Mouse (Mus musculus): ENCODE measurements around the gene Sumo2. TPM values are rescaled to one million over a fixed set of nuclear protein-coding genes. Genes with fewer than 3 reads are reported as not detected.

The Sumo2 gene
- polyA plus RNA-seq, 1 experiment from 2014 or later: 1,184 TPM

DNA sequence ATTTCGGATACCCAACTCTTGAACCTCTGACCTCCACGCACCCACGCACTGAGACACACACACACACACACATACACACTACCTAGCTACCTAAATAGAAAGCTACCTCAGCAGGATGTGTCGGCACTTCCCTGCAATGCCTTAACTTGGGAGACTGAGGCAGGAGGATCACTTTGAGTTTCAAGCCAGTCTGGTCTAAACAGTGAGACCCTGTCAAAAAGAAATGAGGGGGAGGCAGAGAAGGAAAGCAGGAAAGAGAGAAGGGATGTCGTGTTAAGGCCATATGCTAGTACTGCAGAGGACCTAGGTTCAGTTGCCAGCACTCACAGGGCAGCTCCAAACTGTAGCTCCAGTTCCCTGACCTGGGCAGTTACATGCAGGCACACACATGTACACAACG is 21.1 kb downstream of the Sumo2 start:
- Histone ChIP-seq H3K4me1 (peaks cover 29% of the 10 kb centered on the region), H3K36me3 (no peaks in the 10 kb centered on the region), H3K9ac (no peak overlapping the region), H3K4me3 (no peak overlapping the region), H3K9me3 (no peaks in the 10 kb centered on the region), H3K27me3 (replicated peaks) (no peaks in the 10 kb centered on the region), H3K4me2 (replicated peaks) (no peak overlapping the region; the same call in 1 of the 2 replicates), H3K27ac (no peak overlapping the region)
- no peak for ATAC-seq (ENCODE audit: low FRiP score, low read depth)
- 79% methylated on average over 6 of the region's 6 CpGs for WGBS

DNA sequence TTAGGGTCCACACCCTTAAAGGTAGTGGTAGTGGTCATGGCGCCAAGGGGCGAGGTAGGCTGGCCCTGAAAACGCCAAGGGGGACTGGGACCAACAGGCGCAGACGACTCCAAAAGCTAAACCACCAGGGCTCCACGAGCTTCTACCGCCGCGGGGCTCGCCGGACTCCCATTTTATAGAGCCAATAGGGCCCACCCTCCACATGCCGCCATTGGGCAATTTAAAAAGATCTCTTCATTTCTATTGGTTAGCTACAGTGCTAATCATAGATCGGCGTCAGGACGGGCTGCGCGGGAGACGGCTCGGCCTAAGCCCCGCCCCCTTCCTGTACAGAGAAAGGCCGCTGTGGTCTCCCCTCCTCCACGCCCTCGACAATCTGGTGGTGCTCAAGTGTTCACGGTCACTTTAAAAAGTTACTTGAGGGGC is 21.8 kb downstream of the Sumo2 start, which contains the start of gene Jpt1:
Gene Jpt1, minus strand, starts transcription at position 150 of the 426 bp plus-strand sequence.
- no peaks in the 10 kb centered on the region for H3K36me3 ChIP-seq
- H3K4me1 ChIP-seq: peaks cover 33% of the 10 kb centered on the region
- under 1% methylated on average over 24 of the region's 24 CpGs for WGBS
- H3K27me3 ChIP-seq (replicated peaks): no peaks in the 10 kb centered on the region
- peak within 1 kb of the TSS; percentile 90 for H3K4me2 ChIP-seq (replicated peaks)
- ATAC-seq (ENCODE audit: low FRiP score, low read depth): peak; percentile 95
- H3K4me3 ChIP-seq: peak within 1 kb of the TSS; percentile 95
- peak within 1 kb of the TSS; percentile 99 for H3K9ac ChIP-seq
- peak within 1 kb of the TSS; percentile 58 for H3K27ac ChIP-seq
- H3K9me3 ChIP-seq: no peaks in the 10 kb centered on the region

DNA sequence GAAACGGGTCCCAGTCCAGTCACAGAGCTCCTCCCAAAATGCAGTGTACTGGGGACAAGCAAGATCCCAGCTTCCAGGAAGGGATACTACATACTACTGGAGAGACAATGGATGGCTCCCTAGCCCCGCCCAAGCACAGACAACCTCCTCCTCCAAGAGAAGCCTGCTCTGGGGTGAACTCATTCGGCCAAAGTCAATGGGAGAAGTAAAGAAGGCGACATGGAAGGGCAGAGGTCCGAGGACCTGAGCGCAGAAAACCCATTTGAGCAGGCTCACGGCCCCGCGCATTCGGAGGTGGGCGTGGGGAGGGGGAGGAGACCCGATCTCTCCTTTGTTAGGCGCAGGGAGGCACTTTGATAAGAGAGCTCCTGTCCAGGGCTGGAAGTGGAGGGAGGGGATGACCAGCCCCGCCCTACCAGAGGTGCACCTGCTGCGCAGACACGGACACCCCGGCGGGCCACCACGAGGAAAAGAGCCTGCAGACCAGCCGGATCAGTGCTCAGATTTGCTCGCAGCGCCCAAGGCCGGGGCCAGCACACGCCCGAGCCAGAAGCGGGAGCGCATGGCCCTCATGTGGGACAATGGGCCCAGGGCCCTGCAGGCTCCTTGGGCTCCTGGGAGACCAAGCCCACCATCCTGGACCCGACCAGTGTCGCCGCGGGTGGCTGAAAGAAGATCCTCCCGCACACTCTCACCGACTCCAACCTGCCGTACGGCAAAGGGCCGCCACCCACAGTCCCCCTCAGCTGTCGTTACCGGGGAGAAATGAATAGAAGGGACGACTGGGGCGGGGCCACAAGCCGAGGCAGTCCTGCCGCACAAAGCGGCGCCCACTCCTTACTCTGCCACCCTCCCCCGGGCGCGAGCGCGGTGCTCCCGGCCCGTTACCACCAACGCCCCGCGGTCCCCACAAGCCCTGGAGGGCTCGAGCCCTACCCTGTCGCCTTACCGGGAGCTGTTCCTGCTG is 22.5 kb downstream of the Sumo2 start:
- Histone ChIP-seq H3K27me3 (replicated peaks) (no peaks in the 10 kb centered on the region), H3K9me3 (no peaks in the 10 kb centered on the region), H3K27ac (peak overlapping the region; percentile 58), H3K9ac (peak overlapping the region; percentile 99), H3K4me2 (replicated peaks) (peak overlapping the region; percentile 90), H3K4me3 (peak overlapping the region; percentile 95), H3K36me3 (peaks cover 4% of the 10 kb centered on the region), H3K4me1 (peaks cover 38% of the 10 kb centered on the region)
- WGBS: under 1% methylated on average over 57 of the region's 57 CpGs
- ATAC-seq (ENCODE audit: low FRiP score, low read depth): peak; percentile 78

DNA sequence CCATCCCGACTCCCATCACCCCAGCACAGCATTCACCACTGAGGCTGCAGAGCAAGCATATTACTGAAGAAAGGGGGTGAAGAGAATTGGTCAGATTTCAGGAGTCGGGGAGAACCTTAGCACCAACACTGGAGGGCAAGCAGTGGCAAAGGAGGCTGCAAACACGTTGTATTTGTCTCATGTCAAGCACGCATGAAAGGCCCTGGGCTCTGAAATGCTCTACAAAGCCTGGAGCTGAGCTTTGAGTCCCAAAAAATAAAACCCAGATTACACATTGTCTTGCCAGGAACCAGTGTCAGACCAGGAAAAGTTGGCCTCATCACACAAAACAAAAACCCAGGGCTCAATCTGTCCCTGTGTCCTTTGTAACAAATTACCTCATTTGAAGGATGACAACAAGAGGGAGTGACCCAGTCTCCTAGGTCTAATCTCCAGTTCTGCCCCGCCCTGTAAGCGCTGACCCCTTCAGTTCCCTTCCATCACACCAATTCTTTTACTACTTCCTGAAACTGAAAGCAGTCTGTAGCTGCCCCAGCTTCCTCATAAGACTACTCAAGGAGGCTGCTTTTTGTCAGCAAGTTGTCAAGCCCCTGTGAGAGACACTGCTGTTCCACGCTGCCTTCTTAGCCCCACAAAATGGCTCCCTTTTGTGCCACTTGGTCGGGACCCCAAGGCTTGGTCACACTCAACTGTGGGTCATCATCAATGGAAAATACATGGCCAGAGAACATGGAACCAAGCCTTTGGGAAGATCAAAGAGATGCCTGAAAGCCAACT is 23.5 kb downstream of the Sumo2 start:
- no peak for ATAC-seq (ENCODE audit: low FRiP score, low read depth)
- Histone ChIP-seq H3K27me3 (replicated peaks) (no peaks in the 10 kb centered on the region), H3K9ac (peak overlapping the region; percentile 99), H3K4me1 (peaks cover 44% of the 10 kb centered on the region), H3K4me2 (replicated peaks) (peak overlapping the region; percentile 90), H3K4me3 (peak overlapping the region; percentile 95), H3K9me3 (no peaks in the 10 kb centered on the region), H3K36me3 (peaks cover 4% of the 10 kb centered on the region), H3K27ac (0 out of 2 replicates have a peak overlapping the region, but pooled peaks have one; percentile 37)
- WGBS: 21% methylated on average over 8 of the region's 8 CpGs

DNA sequence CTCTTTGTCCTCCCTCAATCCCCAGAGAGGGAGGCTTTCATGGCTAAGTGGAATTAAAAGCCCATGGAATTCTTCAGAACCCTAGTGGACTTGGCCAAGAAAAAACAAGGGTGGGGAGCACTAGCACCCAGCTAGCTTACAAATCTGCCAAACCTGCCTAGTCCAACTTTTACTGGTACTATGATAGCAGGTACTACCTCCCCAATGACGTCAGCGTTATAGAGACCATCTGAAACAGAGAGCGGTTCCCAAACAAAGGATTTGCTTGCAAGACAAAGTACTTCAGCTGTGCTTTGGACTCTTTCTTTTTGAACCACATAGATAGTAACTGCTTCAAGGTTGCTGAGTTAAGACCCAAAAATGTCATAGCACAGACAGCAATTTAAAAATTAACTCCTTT is 24.1 kb downstream of the Sumo2 start:
- peaks cover 50% of the 10 kb centered on the region for H3K4me1 ChIP-seq
- H3K4me3 ChIP-seq: peak overlapping the region; percentile 95
- H3K4me2 ChIP-seq (replicated peaks): peak overlapping the region; percentile 90
- peak overlapping the region; percentile 99 for H3K9ac ChIP-seq
- H3K9me3 ChIP-seq: no peaks in the 10 kb centered on the region
- WGBS: 41% methylated on average over 3 of the region's 3 CpGs
- no peak for ATAC-seq (ENCODE audit: low FRiP score, low read depth)
- H3K27me3 ChIP-seq (replicated peaks): no peaks in the 10 kb centered on the region
- peaks cover 4% of the 10 kb centered on the region for H3K36me3 ChIP-seq
- no peak overlapping the region for H3K27ac ChIP-seq

DNA sequence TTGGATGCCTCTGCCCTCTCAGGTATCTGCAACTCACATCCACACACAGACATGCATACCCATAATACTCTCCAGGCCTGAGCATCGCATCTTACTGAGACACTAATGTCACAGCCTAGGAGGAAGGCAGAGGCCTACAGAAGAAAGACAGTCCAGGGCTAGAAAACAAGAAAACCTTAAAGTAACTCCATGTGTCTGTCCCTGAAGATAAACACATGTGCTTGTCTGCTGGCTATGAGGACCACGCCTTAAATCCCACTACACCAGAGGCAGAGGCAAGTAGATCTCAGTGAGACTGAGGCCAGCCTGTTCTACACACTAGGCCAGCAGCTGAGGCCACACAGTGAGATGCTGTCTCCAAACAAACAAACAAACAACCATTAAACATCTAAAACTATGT is 25.0 kb downstream of the Sumo2 start:
- Histone ChIP-seq H3K36me3 (peaks cover 4% of the 10 kb centered on the region), H3K4me2 (replicated peaks) (peak overlapping the region; percentile 90), H3K9me3 (no peaks in the 10 kb centered on the region), H3K4me1 (peaks cover 52% of the 10 kb centered on the region), H3K27me3 (replicated peaks) (no peaks in the 10 kb centered on the region), H3K27ac (no peak overlapping the region), H3K9ac (peak overlapping the region; percentile 99), H3K4me3 (peak overlapping the region; percentile 95)
- 81% methylated on average over 2 of the region's 2 CpGs for WGBS
- no peak for ATAC-seq (ENCODE audit: low FRiP score, low read depth)

DNA sequence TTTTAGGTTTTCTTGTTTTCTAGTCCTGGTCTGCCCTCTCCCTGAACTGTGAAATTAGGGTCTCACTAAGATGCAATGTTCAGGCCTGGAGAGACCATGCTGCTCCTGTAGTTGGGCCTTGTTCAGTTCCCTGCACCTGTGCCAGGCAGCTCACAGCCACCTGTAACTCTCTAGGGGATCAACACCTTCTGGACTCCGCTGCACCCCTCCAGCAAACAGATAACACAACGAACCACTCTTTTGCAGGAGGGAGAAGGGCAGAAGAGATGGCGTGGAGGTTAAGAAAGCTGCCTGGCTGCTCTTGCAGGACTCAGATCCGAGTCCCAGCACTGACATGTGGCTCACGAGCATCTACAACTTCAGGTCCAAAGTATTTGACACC is 25.6 kb downstream of the Sumo2 start:
- Histone ChIP-seq H3K9me3 (no peaks in the 10 kb centered on the region), H3K36me3 (peaks cover 4% of the 10 kb centered on the region), H3K9ac (peak overlapping the region; percentile 99; the same call in 1 of the 2 replicates), H3K4me2 (replicated peaks) (peak overlapping the region; percentile 90), H3K4me1 (peaks cover 55% of the 10 kb centered on the region), H3K27me3 (replicated peaks) (no peaks in the 10 kb centered on the region), H3K4me3 (peak overlapping the region; percentile 14), H3K27ac (no peak overlapping the region)
- 53% methylated on average over 5 of the region's 5 CpGs for WGBS
- ATAC-seq (ENCODE audit: low FRiP score, low read depth): no peak

DNA sequence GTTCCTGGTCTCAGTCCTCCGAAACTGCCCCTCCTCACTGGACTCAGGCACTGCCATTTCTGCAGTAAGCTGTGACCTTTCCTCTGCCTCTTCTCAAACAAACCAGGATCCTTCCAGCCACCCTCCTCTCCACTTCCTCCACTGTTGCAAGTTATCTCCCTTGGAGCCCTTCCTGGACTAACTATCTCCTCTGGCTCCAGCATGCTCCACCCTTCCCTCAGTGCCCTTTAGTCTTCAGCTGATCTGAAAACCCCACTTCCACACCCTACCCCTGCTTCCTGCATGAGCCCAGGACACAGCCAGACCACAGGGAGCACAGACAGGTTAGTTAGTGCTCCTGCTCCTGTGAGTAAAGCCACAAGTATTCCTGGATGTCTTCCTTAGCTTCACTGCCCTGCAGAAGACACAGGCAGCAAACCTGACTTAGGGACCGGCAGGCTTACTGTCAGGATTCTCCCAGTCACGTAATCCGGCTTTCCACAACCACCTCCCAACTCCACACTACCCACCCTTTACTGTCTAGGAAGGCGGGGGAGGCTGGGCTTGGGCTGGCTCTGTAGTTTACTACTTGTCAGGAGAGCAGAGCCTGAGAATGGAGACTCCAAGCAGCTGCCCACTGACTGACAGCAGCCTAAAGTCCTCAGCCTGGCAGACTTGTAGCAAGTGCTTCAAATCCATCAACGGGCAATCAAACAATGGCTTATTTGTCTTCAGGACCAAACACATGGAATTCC is 26.1 kb downstream of the Sumo2 start:
- no peak for ATAC-seq (ENCODE audit: low FRiP score, low read depth)
- Histone ChIP-seq H3K4me3 (peak overlapping the region; percentile 11; the same call in 1 of the 2 replicates), H3K36me3 (peaks cover 4% of the 10 kb centered on the region), H3K27me3 (replicated peaks) (no peaks in the 10 kb centered on the region), H3K9me3 (no peaks in the 10 kb centered on the region), H3K9ac (peak overlapping the region; percentile 48), H3K27ac (no peak overlapping the region; the same call in 1 of the 2 replicates), H3K4me1 (peaks cover 55% of the 10 kb centered on the region), H3K4me2 (replicated peaks) (peak overlapping the region; percentile 90)
- WGBS: 41% methylated on average over 6 of the region's 6 CpGs

DNA sequence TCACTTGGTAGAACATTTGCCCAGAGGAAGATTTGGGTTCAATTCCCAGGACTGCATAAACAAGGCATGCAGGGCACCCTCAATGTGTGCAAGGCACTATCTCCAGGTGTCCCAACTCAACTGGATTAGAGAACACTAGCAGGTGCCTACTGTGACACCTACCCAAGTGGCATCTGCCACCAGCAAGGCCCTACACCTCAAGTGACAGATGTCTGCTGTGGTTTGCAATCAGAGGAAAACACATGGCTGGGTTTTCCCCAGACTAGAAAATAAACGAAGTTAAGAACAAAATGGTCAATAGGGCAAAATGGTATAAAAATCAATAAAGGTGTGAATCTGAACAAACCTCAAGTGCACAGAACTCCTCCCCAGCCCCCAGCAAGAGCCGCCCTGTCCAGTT is 28.0 kb downstream of the Sumo2 start:
- WGBS: 93% methylated on average over 2 of the region's 2 CpGs
- no peaks in the 10 kb centered on the region for H3K27me3 ChIP-seq (replicated peaks)
- no peak overlapping the region for H3K9ac ChIP-seq
- no peaks in the 10 kb centered on the region for H3K9me3 ChIP-seq
- peaks cover 11% of the 10 kb centered on the region for H3K36me3 ChIP-seq
- H3K4me2 ChIP-seq (replicated peaks): no peak overlapping the region
- ATAC-seq (ENCODE audit: low FRiP score, low read depth): no peak
- peaks cover 55% of the 10 kb centered on the region for H3K4me1 ChIP-seq
- no peak overlapping the region for H3K4me3 ChIP-seq
- H3K27ac ChIP-seq: no peak overlapping the region

DNA sequence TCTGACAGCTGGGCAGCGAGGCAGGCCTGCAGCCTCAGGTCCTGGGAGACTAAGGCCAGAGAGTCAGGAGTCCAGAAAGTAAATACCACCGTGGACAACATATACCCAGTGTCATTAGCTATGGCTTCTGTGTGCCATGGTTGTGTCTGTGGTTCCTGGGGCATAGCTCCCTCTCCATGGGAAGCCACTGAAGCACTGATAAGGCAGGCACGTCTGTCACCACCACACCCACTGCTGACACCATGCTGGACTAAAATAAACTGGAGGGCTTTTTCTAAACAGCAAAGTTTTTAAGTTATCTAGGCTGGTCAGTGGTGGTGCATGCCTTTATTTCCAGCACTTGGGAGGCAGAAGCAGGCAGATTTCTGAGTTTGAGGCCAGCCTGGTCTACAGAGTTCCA is 29.5 kb downstream of the Sumo2 start:
- Histone ChIP-seq H3K27me3 (replicated peaks) (no peaks in the 10 kb centered on the region), H3K4me2 (replicated peaks) (no peak overlapping the region; the same call in 1 of the 2 replicates), H3K9ac (no peak overlapping the region), H3K4me3 (no peak overlapping the region), H3K36me3 (peaks cover 23% of the 10 kb centered on the region), H3K9me3 (no peaks in the 10 kb centered on the region), H3K27ac (no peak overlapping the region), H3K4me1 (peaks cover 42% of the 10 kb centered on the region)
- 84% methylated on average over 3 of the region's 3 CpGs for WGBS
- no peak for ATAC-seq (ENCODE audit: low FRiP score, low read depth)

DNA sequence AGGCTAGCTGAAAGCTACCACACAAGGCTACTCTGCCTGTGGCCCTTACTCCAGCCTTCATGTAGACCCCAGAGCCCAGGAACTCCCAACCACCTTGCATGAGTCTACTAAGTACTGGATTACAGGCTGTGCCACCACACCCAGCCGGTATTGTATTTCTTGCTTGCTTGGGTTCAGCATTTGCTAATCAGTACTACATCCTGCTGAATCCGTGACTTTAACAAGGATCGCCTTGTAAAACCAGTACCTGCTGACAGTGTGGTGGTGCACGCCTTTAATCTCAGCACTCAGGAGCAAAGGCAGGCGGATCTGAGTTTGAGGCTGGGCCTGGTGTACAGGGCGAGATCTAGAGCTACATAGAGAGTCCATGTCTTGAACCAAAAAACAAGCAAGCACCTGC is 33.4 kb downstream of the Sumo2 start:
- Histone ChIP-seq H3K36me3 (peaks cover 58% of the 10 kb centered on the region), H3K9ac (no peak overlapping the region), H3K27me3 (replicated peaks) (no peaks in the 10 kb centered on the region), H3K4me2 (replicated peaks) (no peak overlapping the region), H3K4me1 (peaks cover 12% of the 10 kb centered on the region), H3K27ac (no peak overlapping the region), H3K9me3 (no peaks in the 10 kb centered on the region), H3K4me3 (no peak overlapping the region)
- WGBS: 97% methylated on average over 6 of the region's 6 CpGs
- ATAC-seq (ENCODE audit: low FRiP score, low read depth): no peak
